Mouse (Mus musculus): Measurements from ENCODE around the gene Kcnc1.

GRCm38 (mm10) chr7:46347692-46348091 is 48.6 kb upstream of the Kcnc1 start:
- TF ChIP-seq CTCF (IDR thresholded peaks at IDR 0.05; ENCODE audit: insufficient read depth, low read depth, low read length) = no peak
- TF ChIP-seq POLR2A (IDR thresholded peaks at IDR 0.05; ENCODE audit: insufficient read depth, low read depth, low read length) = no peak

Data from olfactory bulb, adult 2 months (tissue).